Mouse (Mus musculus) lung, adult 2 months (tissue): Measurements from ENCODE around the gene Rora.

Experiments used
- CTCF ChIP-seq: fragments of 200-500 bp; IDR thresholded peaks from 2 replicates; pipeline ENCODE4 v1.5.1; 2011; ENCODE audit warnings: mild to moderate bottlenecking, low read length, control low read depth; ENCODE audit not compliant: insufficient read depth
- POLR2A ChIP-seq: fragments of 200-500 bp; IDR thresholded peaks from 2 replicates; pipeline ENCODE4 v1.6.1; 2011; ENCODE audit warnings: low read depth, mild to moderate bottlenecking, control low read depth, low read length, borderline replicate concordance; ENCODE audit errors: extremely low read depth

- TF ChIP-seq CTCF: no peak
- TF ChIP-seq POLR2A: no peak
These were observed 359.7 kb downstream of the Rora start for GRCm38 (mm10) chr9:69013186-69013715.
